Mouse (Mus musculus): ENCODE results near the gene Pax2.

- TF ChIP-seq CTCF (IDR thresholded peaks at IDR 0.05) (no peak), POLR2A (IDR thresholded peaks at IDR 0.05; ENCODE audit: insufficient read depth, low read depth, low read length) (no peak)
These were observed 80.4 kb downstream of the Pax2 start for GRCm38 (mm10) chr19:44835931-44836861.

Measured in heart, adult 2 months (tissue).